Mouse (Mus musculus) left cerebral cortex, adult 18-20 months (tissue): ENCODE measurements around the gene Ubtf. TPM values are rescaled to one million over a fixed set of nuclear protein-coding genes. Genes with fewer than 3 reads are reported as not detected.
A peak's percentile ranks its signal among the peaks of the same experiment; 100 is the strongest.
"Not testable (repeated sequence)": the region's sequence is repeated elsewhere in the genome, so short reads cannot be mapped to it uniquely, and the experiment has no call there.

Experiments used
- DNase-seq, 2 experiments: peaks; one replicate each; pipeline ENCODE4 v3.0.0; 2021 to 2022; ENCODE audit warnings: low spot score in 2 of 2, mixed read lengths in 1 of 2
- total RNA-seq, 2 experiments: library from RNA; stranded (reverse); gene quantifications; 2 replicates each; pipeline ENCODE4 v1.2.3; 2021

The Ubtf gene
- total RNA-seq, 2 experiments from 2014 or later, result 123 to 140 TPM

DNA sequence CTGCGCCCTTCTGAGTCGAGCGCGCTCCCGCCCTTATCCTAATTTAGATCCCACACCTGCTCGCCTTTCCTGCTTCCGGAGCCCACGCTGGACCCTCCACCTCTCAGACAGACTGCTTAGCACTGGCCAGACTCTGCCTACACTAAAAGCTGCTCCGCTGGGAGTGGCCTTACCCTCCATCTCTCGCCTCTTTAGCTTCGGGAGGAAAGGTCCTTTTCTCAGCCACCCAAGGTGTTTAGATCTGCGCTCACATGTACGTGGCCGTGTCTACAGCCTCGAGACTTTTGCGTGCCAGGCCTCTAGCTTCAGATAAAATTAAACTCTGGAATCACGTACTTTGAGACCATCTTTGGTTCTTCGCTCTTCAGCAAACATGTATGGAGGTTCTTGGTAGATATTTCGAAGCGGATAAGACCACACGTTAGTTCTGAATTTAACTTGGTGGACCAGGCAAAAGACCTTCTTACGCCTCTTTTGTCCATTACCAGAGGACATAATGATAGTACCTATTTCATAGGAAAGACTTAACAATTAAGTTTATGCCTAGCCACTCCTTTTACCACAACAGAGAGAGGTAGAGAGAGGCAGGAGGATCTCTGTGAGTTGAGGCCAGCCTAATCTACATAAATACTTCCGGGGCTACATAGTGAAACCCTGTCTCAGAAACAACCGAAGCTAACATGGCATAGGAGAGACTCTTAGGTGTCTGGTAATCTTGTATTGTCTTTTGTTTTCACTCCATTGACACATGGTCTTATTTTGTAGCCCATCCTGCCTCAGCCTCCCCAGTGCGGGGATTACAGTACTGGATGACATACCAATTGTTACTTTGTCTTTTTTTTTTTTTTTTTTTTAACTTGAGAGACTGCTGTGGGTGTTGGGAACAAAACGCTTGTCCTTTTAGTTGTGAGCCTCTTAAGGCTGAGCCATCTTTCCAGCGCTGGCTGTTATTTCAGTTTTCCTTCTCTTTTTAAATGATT lies 21.7 kb downstream of the Ubtf start:
- DNase-seq, result no peak

GRCm38 (mm10) chr11:102296491-102297472 lies 22.8 kb downstream of the Ubtf start, which contains the start of gene Atxn7l3:
Atxn7l3 (minus strand) TSS chr11:102296631.
- DNase-seq, result peak; percentile 95 to 99

DNA sequence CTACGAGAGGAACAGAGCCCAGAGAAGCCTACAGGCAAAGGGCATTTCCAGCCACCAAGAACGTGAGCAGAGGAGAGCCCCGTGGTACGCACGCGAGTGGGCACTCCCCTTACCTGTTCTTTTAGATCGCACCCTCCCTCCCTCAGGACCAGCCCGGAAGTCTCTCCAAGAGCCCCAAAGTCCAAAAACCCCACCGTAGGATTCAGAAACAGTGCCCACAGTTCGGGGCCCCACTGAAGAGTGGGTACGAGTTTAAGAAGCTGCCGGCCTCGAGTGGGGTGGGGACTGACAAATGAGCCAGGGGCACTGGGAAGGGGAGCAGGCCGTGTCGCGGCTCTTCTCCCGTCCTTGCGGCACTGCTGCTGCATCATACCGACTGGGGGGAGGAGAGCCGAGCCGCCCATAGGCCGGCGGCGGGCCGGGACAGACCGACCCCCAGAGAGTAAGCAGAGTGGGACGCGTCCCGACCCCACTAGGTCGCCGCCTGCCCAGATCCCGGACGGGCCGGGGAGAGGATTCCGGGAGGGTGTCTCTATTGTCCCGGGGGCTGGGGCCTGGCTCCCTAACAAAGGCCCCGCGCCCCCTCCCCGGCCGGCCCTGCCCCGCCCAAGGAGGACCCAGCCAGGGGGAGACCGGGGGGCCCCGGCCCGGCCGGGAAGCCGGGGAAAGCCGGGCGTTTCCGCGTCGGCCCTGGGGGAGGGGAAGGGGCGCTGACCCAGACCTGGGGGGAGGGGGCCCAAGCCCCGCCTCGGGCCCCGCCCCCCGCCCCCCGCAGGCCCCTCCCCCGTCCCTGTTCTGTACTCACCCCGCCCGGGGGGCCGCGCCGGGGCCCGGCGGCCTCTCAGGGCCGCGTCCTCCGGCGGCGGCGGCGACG lies 23.7 kb downstream of the Ubtf start:
- DNase-seq, result no peak

- DNase-seq, result peak in 1 of 2 experiments; percentile 45
Observed at GRCm38 (mm10) chr11:102294887-102295597, 24.5 kb downstream of the Ubtf start.

DNA sequence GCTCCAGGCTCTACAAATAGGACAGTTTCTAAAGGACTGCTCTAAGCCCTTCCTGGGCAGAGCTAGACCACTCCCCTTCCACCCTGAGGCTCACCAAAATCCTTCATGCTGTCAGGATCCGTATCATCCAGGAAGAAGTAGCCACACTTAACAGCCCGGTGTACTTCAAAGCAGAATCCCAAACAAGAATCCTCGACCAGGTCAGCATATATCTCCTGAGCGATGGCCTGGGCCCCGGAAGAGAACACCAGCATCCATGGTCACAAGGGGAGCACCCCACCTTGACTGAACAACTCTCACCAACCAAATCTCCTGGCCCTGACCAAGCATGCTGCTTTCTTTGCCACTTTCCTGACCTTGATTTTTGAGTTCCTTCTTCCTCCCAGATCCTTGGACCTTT lies 25.1 kb downstream of the Ubtf start:
- DNase-seq, result no peak

DNA sequence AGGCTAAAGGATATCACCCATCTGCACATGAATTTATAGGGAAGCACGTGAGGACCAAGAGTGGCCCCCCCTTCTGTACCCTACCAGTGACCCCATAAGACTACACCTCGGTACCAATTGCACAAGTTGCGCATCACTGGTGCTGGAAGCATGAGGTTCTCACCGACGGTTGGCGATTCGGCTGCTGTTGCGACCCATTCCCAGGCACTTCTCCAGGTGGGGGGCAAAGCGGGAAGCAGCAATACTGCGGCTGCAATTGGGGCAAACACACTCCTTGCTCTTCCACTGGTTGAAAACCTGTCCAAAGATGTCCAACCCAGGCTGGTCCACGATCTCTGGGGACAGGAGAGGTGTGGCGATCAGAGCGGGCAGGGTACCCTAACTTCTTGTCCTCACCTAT lies 25.6 kb downstream of the Ubtf start:
- no peak for DNase-seq

DNA sequence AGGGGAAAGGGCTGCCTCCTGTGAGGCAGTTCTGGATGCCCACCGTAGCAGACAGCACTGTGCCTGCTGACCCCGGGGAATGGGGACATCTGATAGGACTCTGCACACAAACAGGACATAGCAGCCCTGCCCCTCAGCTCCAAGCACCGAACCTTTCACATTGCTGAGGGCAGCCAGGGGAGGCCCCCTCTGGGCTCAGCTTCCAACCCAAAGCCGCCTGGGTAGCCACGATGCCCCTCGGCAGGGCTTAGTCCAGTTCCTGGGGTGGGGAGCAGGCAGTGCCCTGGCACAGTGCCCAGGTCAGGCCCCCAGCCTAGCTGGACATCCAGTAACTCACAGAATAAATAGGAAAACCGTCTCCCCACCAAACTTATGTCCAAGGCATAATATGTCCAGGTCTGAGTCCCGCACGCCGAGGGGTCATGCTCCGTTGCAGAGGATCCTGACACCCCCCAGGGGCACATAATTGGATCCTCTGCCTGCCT lies 28.4 kb downstream of the Ubtf start:
- DNase-seq, result no peak

DNA sequence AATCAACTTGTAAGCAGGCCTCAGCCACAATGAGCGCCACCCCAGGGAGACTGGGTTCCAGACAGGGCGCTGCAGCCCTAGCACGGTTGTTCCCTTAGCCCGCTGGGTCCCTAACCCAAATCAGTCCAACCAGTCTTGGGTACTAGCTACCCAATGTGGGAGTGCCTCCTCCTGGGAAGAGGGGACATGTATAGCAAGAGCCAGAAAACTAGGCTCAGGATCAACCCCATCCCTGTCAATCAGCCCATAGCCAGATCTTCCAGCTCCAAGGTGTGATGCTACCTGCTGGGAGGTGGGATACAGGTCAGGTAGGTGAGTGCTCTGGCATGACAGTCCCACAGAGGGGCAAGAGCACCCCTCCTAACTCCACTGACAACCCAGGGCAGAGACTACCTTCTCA lies 29.4 kb downstream of the Ubtf start:
- no peak for DNase-seq

- no peak for DNase-seq
Observed at GRCm38 (mm10) chr11:102289511-102290100, 29.9 kb downstream of the Ubtf start.

GRCm38 (mm10) chr11:102288913-102289312 lies 30.6 kb downstream of the Ubtf start:
- DNase-seq, result no peak

- no peak for DNase-seq
Observed at GRCm38 (mm10) chr11:102288027-102288804, 31.3 kb downstream of the Ubtf start.

- DNase-seq, result no peak
Observed at GRCm38 (mm10) chr11:102287485-102287884, 32.1 kb downstream of the Ubtf start.

- DNase-seq, result no peak
Observed at GRCm38 (mm10) chr11:102285095-102285834, 34.3 kb downstream of the Ubtf start.

DNA sequence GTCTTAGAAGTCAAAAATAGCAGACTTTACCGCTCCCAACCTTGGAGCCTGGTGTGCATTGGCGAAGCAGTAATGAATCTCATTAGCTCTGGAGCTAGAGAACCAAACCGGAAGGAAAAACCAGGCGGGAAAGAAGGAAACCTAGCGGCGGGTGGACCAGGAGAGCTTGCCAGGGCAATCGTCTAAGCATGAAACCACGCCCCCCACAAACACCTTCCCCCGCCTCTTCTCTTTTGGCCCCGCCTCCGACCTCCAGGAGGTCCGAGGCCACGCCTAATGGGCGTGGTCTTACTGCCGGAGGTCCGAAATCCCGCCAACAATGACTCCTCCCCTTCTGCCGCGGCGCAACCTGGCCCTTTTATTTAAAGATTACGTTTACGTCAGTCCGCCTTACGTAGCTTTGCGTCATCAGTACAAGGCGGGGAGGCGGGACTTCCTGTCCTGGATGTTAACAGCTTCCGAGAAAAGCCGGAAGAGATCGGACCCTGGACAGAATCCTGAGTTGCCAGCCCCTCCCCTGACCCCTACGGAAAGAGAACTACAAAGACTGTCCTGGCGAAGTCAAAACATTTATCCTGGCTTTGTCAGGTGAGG lies 34.9 kb downstream of the Ubtf start, which contains the start of gene Tmub2:
Gene Tmub2 (plus strand): TSS at position 431 of the 594 bp plus-strand sequence.
- peak; percentile 95 to 96 for DNase-seq

GRCm38 (mm10) chr11:102283922-102284321 lies 35.6 kb downstream of the Ubtf start:
- no peak for DNase-seq

- DNase-seq, result not testable (repeated sequence)
Observed at GRCm38 (mm10) chr11:102280267-102280666, 39.3 kb downstream of the Ubtf start.

DNA sequence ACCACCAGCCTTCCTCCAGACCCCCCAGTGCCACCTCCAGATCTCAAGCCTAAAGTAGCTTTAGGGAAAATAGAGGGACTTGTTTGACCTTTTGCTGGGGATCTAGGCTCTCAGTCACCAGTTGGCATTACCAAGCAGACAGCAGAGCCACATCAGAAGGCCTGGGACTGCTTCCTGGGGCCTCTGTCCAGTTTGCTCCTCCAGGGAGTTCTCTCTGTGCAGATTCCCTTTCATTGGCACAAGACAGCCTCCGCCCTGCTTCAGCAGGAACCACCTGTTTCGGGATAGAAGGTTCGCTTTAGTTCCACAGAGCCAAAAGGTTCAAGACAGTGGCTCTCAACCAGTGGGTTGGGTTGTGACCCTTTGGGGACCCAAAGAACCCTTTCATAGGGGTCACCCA lies 39.9 kb downstream of the Ubtf start:
- no peak for DNase-seq
